Mouse (Mus musculus) MEL-GATA-1-ER (cell line): ENCODE measurements around the gene Zfp941.
"Not testable (repeated sequence)": the region's sequence is repeated elsewhere in the genome, so short reads cannot be mapped to it uniquely, and the experiment has no call there.

Source experiments
- DNase-seq: peaks from one replicate; pipeline ENCODE4 v3.0.0-alpha.2; 2012; ENCODE audit warnings: low read depth; ENCODE audit errors: extremely low read depth

Zfp941 gene

GRCm38 (mm10) chr7:140787406-140788052, 34.4 kb downstream of the Zfp941 start, which contains the start of gene Syce1:
Syce1 (minus strand) TSS chr7:140787852.
- no peak for DNase-seq

- no peak for DNase-seq
Observed at GRCm38 (mm10) chr7:140780548-140780947, 41.4 kb downstream of the Zfp941 start.

- DNase-seq = peak; percentile 6
Observed at GRCm38 (mm10) chr7:140765888-140766739, 55.9 kb downstream of the Zfp941 start.

GRCm38 (mm10) chr7:140765391-140765790, 56.6 kb downstream of the Zfp941 start:
- not testable (repeated sequence) for DNase-seq

- no peak for DNase-seq
Observed at GRCm38 (mm10) chr7:140763447-140764020, 58.4 kb downstream of the Zfp941 start, which contains the start of gene Cyp2e1. Cyp2e1 (plus strand) TSS chr7:140763739.

- DNase-seq = no peak
Observed at GRCm38 (mm10) chr7:140760647-140761046, 61.3 kb downstream of the Zfp941 start.
